Mouse (Mus musculus): ENCODE measurements at regions not wholly inside any gene's neighbourhood (a gene's known extent, or its start where the extent isn't known, plus 50 kb on each side); places are given as distances from the start of the nearest gene placed in this dataset.

- DNase-seq = no peak
- 92% methylated on average over 3 of the region's 3 CpGs for WGBS
Measured at GRCm38 (mm10) chr5:39440817-39441216, 314.5 kb downstream of the Hs3st1 start.

GRCm38 (mm10) chr5:39437463-39438201 is 317.6 kb downstream of the Hs3st1 start:
- DNase-seq = peak; percentile 73
- H3K27ac ChIP-seq (ENCODE audit: insufficient read depth, low read depth, low read length) = no peak overlapping the region
- 34% methylated on average over 4 of the region's 4 CpGs for WGBS

More at GRCm38 (mm10) chr5:39440817-39441216, 314.5 kb downstream of the Hs3st1 start:
- Histone ChIP-seq H3K36me3 (ENCODE audit: control insufficient read depth, insufficient read depth, low read length) (no peaks in the 10 kb centered on the region), H3K27me3 (replicated peaks; ENCODE audit: control insufficient read depth, insufficient read depth, low read length) (no peaks in the 10 kb centered on the region), H3K4me1 (ENCODE audit: control insufficient read depth, insufficient read depth, low read length) (no peaks in the 10 kb centered on the region), H3K4me3 (ENCODE audit: insufficient read depth, low read depth, low read length) (no peak overlapping the region), H3K27ac (ENCODE audit: insufficient read depth, low read depth, low read length) (no peak overlapping the region)
- no peak for TF ChIP-seq CTCF (conservative IDR thresholded peaks at IDR 0.05; ENCODE audit: insufficient read depth, insufficient read length, low read depth, low read length)
- no peak for TF ChIP-seq POLR2A (IDR thresholded peaks at IDR 0.05; ENCODE audit: low read depth, low read length)

GRCm38 (mm10) chr5:39426053-39426452 is 329.2 kb downstream of the Hs3st1 start:
- Histone ChIP-seq H3K36me3 (ENCODE audit: control insufficient read depth, insufficient read depth, low read length) (no peaks in the 10 kb centered on the region), H3K4me1 (ENCODE audit: control insufficient read depth, insufficient read depth, low read length) (no peaks in the 10 kb centered on the region), H3K4me3 (ENCODE audit: insufficient read depth, low read depth, low read length) (no peak overlapping the region), H3K27me3 (replicated peaks; ENCODE audit: control insufficient read depth, insufficient read depth, low read length) (no peaks in the 10 kb centered on the region), H3K27ac (ENCODE audit: insufficient read depth, low read depth, low read length) (no peak overlapping the region)
- TF ChIP-seq POLR2A (IDR thresholded peaks at IDR 0.05; ENCODE audit: low read depth, low read length) (no peak), CTCF (conservative IDR thresholded peaks at IDR 0.05; ENCODE audit: insufficient read depth, insufficient read length, low read depth, low read length) (no peak)
- no peak for DNase-seq
- 69% methylated on average over 3 of the region's 3 CpGs for WGBS

More at GRCm38 (mm10) chr5:39437463-39438201, 317.6 kb downstream of the Hs3st1 start:
- Histone ChIP-seq H3K27me3 (replicated peaks; ENCODE audit: control insufficient read depth, insufficient read depth, low read length) (no peaks in the 10 kb centered on the region), H3K4me1 (ENCODE audit: control insufficient read depth, insufficient read depth, low read length) (no peaks in the 10 kb centered on the region), H3K36me3 (ENCODE audit: control insufficient read depth, insufficient read depth, low read length) (no peaks in the 10 kb centered on the region), H3K4me3 (ENCODE audit: insufficient read depth, low read depth, low read length) (no peak overlapping the region)
- TF ChIP-seq CTCF (conservative IDR thresholded peaks at IDR 0.05; ENCODE audit: insufficient read depth, insufficient read length, low read depth, low read length) (no peak), POLR2A (IDR thresholded peaks at IDR 0.05; ENCODE audit: low read depth, low read length) (no peak)

- 42% methylated on average over 9 of the region's 9 CpGs for WGBS
- H3K36me3 ChIP-seq (ENCODE audit: control insufficient read depth, insufficient read depth, low read length) = no peaks in the 10 kb centered on the region
- no peak overlapping the region for H3K4me3 ChIP-seq (ENCODE audit: insufficient read depth, low read depth, low read length)
- DNase-seq = no peak
- TF ChIP-seq CTCF (conservative IDR thresholded peaks at IDR 0.05; ENCODE audit: insufficient read depth, insufficient read length, low read depth, low read length) = no peak
- H3K27me3 ChIP-seq (replicated peaks; ENCODE audit: control insufficient read depth, insufficient read depth, low read length) = no peaks in the 10 kb centered on the region
- H3K4me1 ChIP-seq (ENCODE audit: control insufficient read depth, insufficient read depth, low read length) = no peaks in the 10 kb centered on the region
- H3K27ac ChIP-seq (ENCODE audit: insufficient read depth, low read depth, low read length) = no peak overlapping the region
Measured at GRCm38 (mm10) chr5:39423720-39424119, 331.6 kb downstream of the Hs3st1 start.

GRCm38 (mm10) chr5:39418795-39419194 is 336.5 kb downstream of the Hs3st1 start:
- TF ChIP-seq CTCF (conservative IDR thresholded peaks at IDR 0.05; ENCODE audit: insufficient read depth, insufficient read length, low read depth, low read length) (no peak), POLR2A (IDR thresholded peaks at IDR 0.05; ENCODE audit: low read depth, low read length) (no peak)
- WGBS = 97% methylated on average over 1 of the region's 1 CpGs
- no peak for DNase-seq
- Histone ChIP-seq H3K4me3 (ENCODE audit: insufficient read depth, low read depth, low read length) (no peak overlapping the region), H3K4me1 (ENCODE audit: control insufficient read depth, insufficient read depth, low read length) (no peaks in the 10 kb centered on the region), H3K27ac (ENCODE audit: insufficient read depth, low read depth, low read length) (no peak overlapping the region), H3K36me3 (ENCODE audit: control insufficient read depth, insufficient read depth, low read length) (no peaks in the 10 kb centered on the region), H3K27me3 (replicated peaks; ENCODE audit: control insufficient read depth, insufficient read depth, low read length) (no peaks in the 10 kb centered on the region)

GRCm38 (mm10) chr5:39417845-39418154 is 337.5 kb downstream of the Hs3st1 start:
- 69% methylated on average over 3 of the region's 3 CpGs for WGBS
- Histone ChIP-seq H3K36me3 (ENCODE audit: control insufficient read depth, insufficient read depth, low read length) (no peaks in the 10 kb centered on the region), H3K4me3 (ENCODE audit: insufficient read depth, low read depth, low read length) (no peak overlapping the region), H3K27me3 (replicated peaks; ENCODE audit: control insufficient read depth, insufficient read depth, low read length) (no peaks in the 10 kb centered on the region), H3K4me1 (ENCODE audit: control insufficient read depth, insufficient read depth, low read length) (no peaks in the 10 kb centered on the region), H3K27ac (ENCODE audit: insufficient read depth, low read depth, low read length) (no peak overlapping the region)
- no peak for DNase-seq
- no peak for TF ChIP-seq CTCF (conservative IDR thresholded peaks at IDR 0.05; ENCODE audit: insufficient read depth, insufficient read length, low read depth, low read length)
- TF ChIP-seq POLR2A (IDR thresholded peaks at IDR 0.05; ENCODE audit: low read depth, low read length) = no peak

- H3K36me3 ChIP-seq (ENCODE audit: control insufficient read depth, insufficient read depth, low read length) = no peaks in the 10 kb centered on the region
- no peaks in the 10 kb centered on the region for H3K4me1 ChIP-seq (ENCODE audit: control insufficient read depth, insufficient read depth, low read length)
- DNase-seq = no peak
- no peak overlapping the region for H3K27ac ChIP-seq (ENCODE audit: insufficient read depth, low read depth, low read length)
- H3K4me3 ChIP-seq (ENCODE audit: insufficient read depth, low read depth, low read length) = no peak overlapping the region
- no peaks in the 10 kb centered on the region for H3K27me3 ChIP-seq (replicated peaks; ENCODE audit: control insufficient read depth, insufficient read depth, low read length)
- 72% methylated on average over 11 of the region's 11 CpGs for WGBS
- no peak for TF ChIP-seq CTCF (conservative IDR thresholded peaks at IDR 0.05; ENCODE audit: insufficient read depth, insufficient read length, low read depth, low read length)
Measured at GRCm38 (mm10) chr5:39417121-39417844, 338.0 kb downstream of the Hs3st1 start.

All from kidney, adult 2 months (tissue).